Mouse (Mus musculus): ENCODE data around the gene Dysf.
"Not testable (repeated sequence)": the region's sequence is repeated elsewhere in the genome, so short reads cannot be mapped to it uniquely, and the experiment has no call there.

DNA sequence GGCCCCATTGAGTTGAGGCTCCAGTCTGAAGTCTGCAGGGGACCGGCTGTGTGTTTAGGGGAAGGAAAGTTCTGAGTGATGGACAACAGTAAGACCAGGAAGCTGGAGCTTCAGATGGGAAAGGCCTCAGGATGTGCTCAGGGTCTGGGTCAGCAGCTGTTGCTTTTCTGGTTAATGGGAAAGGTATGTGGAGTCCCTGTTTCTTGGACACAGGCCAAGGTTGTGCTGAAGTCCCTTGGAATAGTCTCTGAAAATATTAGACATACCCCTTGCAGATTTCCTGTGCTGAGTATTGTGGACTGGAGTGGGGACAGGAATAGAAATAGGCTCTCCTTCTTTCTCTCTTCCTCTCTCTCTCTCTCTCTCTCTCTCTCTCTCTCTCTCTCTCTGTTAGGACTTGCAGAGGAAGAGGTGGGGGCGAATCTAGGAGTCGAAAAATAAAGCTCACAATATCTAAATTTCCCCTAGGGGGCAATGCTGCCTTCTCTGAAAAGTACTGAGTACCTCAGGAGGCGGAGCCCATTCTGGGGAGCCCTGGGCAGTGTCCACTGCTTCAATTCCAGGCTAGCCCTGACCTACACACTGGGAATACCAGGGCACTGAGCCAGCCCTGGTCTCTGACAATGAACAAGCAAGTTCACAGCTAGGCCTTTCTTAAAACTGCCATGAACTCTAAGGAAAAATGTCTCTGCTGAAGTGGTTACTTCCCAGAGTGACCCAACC is 6.7 kb downstream of the Dysf start:
- TF ChIP-seq HCFC1 (IDR thresholded peaks at IDR 0.05; ENCODE audit: borderline replicate concordance, insufficient read depth, low read length); ZNF384 (IDR thresholded peaks at IDR 0.05; ENCODE audit: low read depth, low read length); CHD2 (IDR thresholded peaks at IDR 0.05; ENCODE audit: low read depth, low read length): not testable (repeated sequence)
